Mouse (Mus musculus): ENCODE measurements around the gene Inpp4b.

DNA sequence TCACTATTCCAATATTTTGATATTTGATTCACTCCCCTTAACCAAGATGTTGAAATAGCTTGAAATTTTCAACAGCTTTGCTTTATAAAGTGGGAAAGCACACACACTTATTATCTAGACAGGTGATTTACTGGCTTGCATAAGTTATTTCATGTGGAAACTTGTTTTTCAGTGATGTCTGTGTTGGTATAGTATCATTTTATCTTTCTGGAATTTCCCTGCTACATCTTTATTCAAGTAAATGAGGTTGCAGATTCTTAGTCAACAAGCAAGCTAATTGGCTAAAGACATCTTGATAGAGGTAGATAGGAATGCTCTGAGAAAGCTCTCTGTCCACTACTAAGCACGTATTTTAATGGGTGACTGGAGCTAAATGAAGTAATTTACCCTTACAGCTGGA lies 403.1 kb downstream of the Inpp4b start:
- TF ChIP-seq CTCF (IDR thresholded peaks at IDR 0.05; ENCODE audit: low read depth) (no peak), EP300 (IDR thresholded peaks at IDR 0.05; ENCODE audit: low read depth) (no peak)
